Mouse (Mus musculus): ENCODE data around the gene Lrig2. TPM values are rescaled to one million over a fixed set of nuclear protein-coding genes. Genes with fewer than 3 reads are reported as not detected.

The Lrig2 gene
- total RNA-seq, 2 experiments from 2014 or later, result 33.4 to 33.5 TPM

- H3K4me3 ChIP-seq, result no peak overlapping the region
- TF ChIP-seq CTCF (conservative IDR thresholded peaks at IDR 0.05), result no peak
- peak in 1 of 2 experiments; percentile 48 for DNase-seq (ENCODE audit: low spot score in 2 of 2)
- H3K27ac ChIP-seq, result no peak overlapping the region
Measured at GRCm38 (mm10) chr3:104407506-104407905, 104.2 kb downstream of the Lrig2 start.

- no peak for TF ChIP-seq CTCF (conservative IDR thresholded peaks at IDR 0.05)
- H3K4me3 ChIP-seq, result no peak overlapping the region
- peak in 1 of 2 experiments; percentile 14 for DNase-seq (ENCODE audit: low spot score in 2 of 2)
- H3K27ac ChIP-seq, result no peak overlapping the region
Measured at GRCm38 (mm10) chr3:104403582-104403981, 108.1 kb downstream of the Lrig2 start.

GRCm38 (mm10) chr3:104401176-104401575 is 110.5 kb downstream of the Lrig2 start:
- H3K27ac ChIP-seq, result no peak overlapping the region
- no peak for TF ChIP-seq CTCF (conservative IDR thresholded peaks at IDR 0.05)
- DNase-seq (ENCODE audit: low spot score in 2 of 2), result no peak

GRCm38 (mm10) chr3:104400126-104400525 is 111.6 kb downstream of the Lrig2 start:
- no peak for TF ChIP-seq CTCF (conservative IDR thresholded peaks at IDR 0.05)
- no peak overlapping the region for H3K27ac ChIP-seq
- H3K4me3 ChIP-seq, result no peak overlapping the region
- DNase-seq (ENCODE audit: low spot score in 2 of 2), result no peak

More at GRCm38 (mm10) chr3:104401176-104401575, 110.5 kb downstream of the Lrig2 start:
- H3K4me3 ChIP-seq, result no peak overlapping the region

- H3K27ac ChIP-seq, result no peak overlapping the region
- peak in 1 of 2 experiments; percentile 16 for DNase-seq (ENCODE audit: low spot score in 2 of 2)
- no peak overlapping the region for H3K4me3 ChIP-seq
- no peak for TF ChIP-seq CTCF (conservative IDR thresholded peaks at IDR 0.05)
Measured at GRCm38 (mm10) chr3:104399296-104400045, 112.2 kb downstream of the Lrig2 start.

GRCm38 (mm10) chr3:104397316-104397715 is 114.4 kb downstream of the Lrig2 start:
- Histone ChIP-seq H3K4me3 (no peak overlapping the region), H3K27ac (no peak overlapping the region)
- no peak for TF ChIP-seq CTCF (conservative IDR thresholded peaks at IDR 0.05)
- DNase-seq (ENCODE audit: low spot score in 2 of 2), result no peak

GRCm38 (mm10) chr3:104396736-104397081 is 115.0 kb downstream of the Lrig2 start:
- H3K27ac ChIP-seq, result 0 out of 2 replicates have a peak overlapping the region, but pooled peaks have one; percentile 8
- no peak for TF ChIP-seq CTCF (conservative IDR thresholded peaks at IDR 0.05)
- H3K4me3 ChIP-seq, result peak overlapping the region; percentile 8; the same call in 1 of the 2 replicates
- no peak for DNase-seq (ENCODE audit: low spot score in 2 of 2)

- 0 out of 2 replicates have a peak overlapping the region, but pooled peaks have one; percentile 8 for H3K27ac ChIP-seq
- DNase-seq (ENCODE audit: low spot score in 2 of 2), result peak; percentile 52 to 53
- H3K4me3 ChIP-seq, result peak overlapping the region; percentile 8; the same call in 1 of the 2 replicates
- no peak for TF ChIP-seq CTCF (conservative IDR thresholded peaks at IDR 0.05)
Measured at GRCm38 (mm10) chr3:104396067-104396735, 115.5 kb downstream of the Lrig2 start.

GRCm38 (mm10) chr3:104390072-104390471 is 121.6 kb downstream of the Lrig2 start:
- Histone ChIP-seq H3K4me3 (no peak overlapping the region), H3K27ac (no peak overlapping the region)
- DNase-seq (ENCODE audit: low spot score in 2 of 2), result no peak
- TF ChIP-seq CTCF (conservative IDR thresholded peaks at IDR 0.05), result no peak

- no peak for TF ChIP-seq CTCF (conservative IDR thresholded peaks at IDR 0.05)
- Histone ChIP-seq H3K4me3 (no peak overlapping the region), H3K27ac (no peak overlapping the region)
- DNase-seq (ENCODE audit: low spot score in 2 of 2), result no peak
Measured at GRCm38 (mm10) chr3:104389449-104389848, 122.3 kb downstream of the Lrig2 start.

- Histone ChIP-seq H3K27ac (no peak overlapping the region), H3K4me3 (no peak overlapping the region)
- no peak for TF ChIP-seq CTCF (conservative IDR thresholded peaks at IDR 0.05)
- DNase-seq (ENCODE audit: low spot score in 2 of 2), result peak in 1 of 2 experiments; percentile 13
Measured at GRCm38 (mm10) chr3:104385587-104385986, 126.1 kb downstream of the Lrig2 start.

GRCm38 (mm10) chr3:104383681-104384341 is 127.9 kb downstream of the Lrig2 start:
- Histone ChIP-seq H3K4me3 (peak overlapping the region; percentile 8; the same call in 1 of the 2 replicates), H3K27ac (peak overlapping the region; percentile 83)
- DNase-seq (ENCODE audit: low spot score in 2 of 2), result peak; percentile 38 to 66
- TF ChIP-seq CTCF (conservative IDR thresholded peaks at IDR 0.05), result no peak

GRCm38 (mm10) chr3:104378228-104378627 is 133.5 kb downstream of the Lrig2 start:
- H3K27ac ChIP-seq, result no peak overlapping the region
- no peak for DNase-seq (ENCODE audit: low spot score in 2 of 2)
- no peak overlapping the region for H3K4me3 ChIP-seq
- no peak for TF ChIP-seq CTCF (conservative IDR thresholded peaks at IDR 0.05)

All from layer of hippocampus, adult 2 months (tissue).